In the genomic region with DNA sequence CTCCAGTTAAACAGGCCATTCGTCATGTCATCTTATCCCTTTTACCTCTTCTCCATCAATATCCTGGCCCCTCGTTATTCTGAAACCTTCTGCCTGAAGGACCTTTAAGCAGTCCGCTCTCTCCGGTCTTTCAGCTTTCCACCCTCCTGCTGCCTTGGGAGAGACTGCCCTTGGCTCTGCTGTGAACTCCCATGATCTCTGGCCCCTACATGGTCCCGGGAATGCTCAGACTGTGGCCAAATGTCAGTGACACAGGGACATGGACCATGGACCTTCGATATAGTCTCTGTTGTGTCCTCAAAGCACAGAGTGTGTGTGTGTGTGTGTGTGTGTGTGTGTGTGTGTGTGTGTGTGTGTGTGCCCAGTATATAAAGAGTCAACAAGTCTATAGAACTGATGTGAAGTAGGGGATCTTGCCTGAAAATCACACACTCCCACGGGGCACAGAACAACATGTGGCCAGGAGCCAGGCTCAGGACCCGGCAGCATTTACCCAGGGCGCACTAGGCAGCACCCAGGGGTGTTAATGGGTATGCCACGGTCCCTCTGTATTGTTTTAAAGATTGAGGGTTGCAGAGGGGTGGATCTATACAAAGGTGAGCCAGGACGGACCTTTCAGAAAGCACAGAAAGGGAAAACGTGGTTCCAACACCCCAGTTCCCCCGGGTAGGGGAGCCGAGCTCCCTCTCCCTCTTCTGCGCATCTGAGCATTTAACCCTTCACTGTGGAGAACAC, we compare ENCODE assay signal across 9 mouse cellular contexts. TPM values are rescaled to one million over a fixed set of nuclear protein-coding genes. Genes with fewer than 3 reads are reported as not detected.
DNase-seq lines count a peak whose midpoint lies in the region; ATAC-seq and TF ChIP-seq lines count a peak whose summit lies in the region.
"Had no signal": no experiment of that assay in that cellular context is flagged by ENCODE, and none has a peak within 500 bp of the region (broad histone marks: within the 10 kb centered on the region; RNA-seq: fewer than 3 reads in every experiment).

No protein-coding gene starts in this region.

- DNase-seq in adrenal gland, adult 2 months = peak; percentile 38
- no peak for DNase-seq in adrenal gland, postnatal 25 days
- no peak for DNase-seq in left cerebral cortex, adult 2 months (ENCODE audit: extremely low spot score in 1 of 2, low spot score in 2 of 2)
- DNase-seq in left cerebral cortex, postnatal 4 days = no peak
- no peak for DNase-seq in limb, embryonic 11.5 days (ENCODE audit: low spot score)
- no peak for DNase-seq in lung, postnatal 10 days
- DNase-seq: spleen, adult 18-20 months had no signal

- no peak for TF ChIP-seq POLR2A in olfactory bulb, adult 2 months (IDR thresholded peaks at IDR 0.05; ENCODE audit: insufficient read depth, low read depth, low read length)

- peak overlapping the region; percentile 61 for H3K27ac ChIP-seq in left cerebral cortex, adult 2 months
- peak overlapping the region; percentile 22; the same call in 1 of the 2 replicates for H3K27ac ChIP-seq in limb, embryonic 11.5 days (replicated peaks; ENCODE audit: low read depth, low read length)
- peak overlapping the region; percentile 27 for H3K27ac ChIP-seq in olfactory bulb, adult 2 months (ENCODE audit: insufficient read depth, low read depth, low read length)

- no peak for TF ChIP-seq CTCF in left cerebral cortex, adult 2 months (IDR thresholded peaks at IDR 0.05)
- TF ChIP-seq CTCF in olfactory bulb, adult 2 months (IDR thresholded peaks at IDR 0.05; ENCODE audit: insufficient read depth, low read depth, low read length) = no peak

- H3K9me3 ChIP-seq in limb, embryonic 11.5 days (ENCODE audit: control insufficient read depth, low read length) = no peaks in the 10 kb centered on the region

- no peak overlapping the region for H3K4me2 ChIP-seq in limb, embryonic 11.5 days (ENCODE audit: low read depth, severe bottlenecking)

- no peak for ATAC-seq in limb, embryonic 11.5 days (ENCODE audit: insufficient number of reproducible peaks, low FRiP score, low TSS enrichment, low read depth)
- ATAC-seq in megakaryocyte progenitor cell, adult 5-6 weeks (replicated peaks; ENCODE audit: poor library complexity) = no peak

- no peak overlapping the region; the same call in 1 of the 2 replicates for H3K9ac ChIP-seq in limb, embryonic 11.5 days (ENCODE audit: low read length)

- no peak overlapping the region for H3K4me3 ChIP-seq in left cerebral cortex, adult 2 months
- no peak overlapping the region for H3K4me3 ChIP-seq in limb, embryonic 11.5 days (ENCODE audit: low read depth, low read length)
- no peak overlapping the region for H3K4me3 ChIP-seq in olfactory bulb, adult 2 months (ENCODE audit: insufficient read depth, low read depth, low read length)

- 40% methylated on average over 15 of the region's 15 CpGs for whole genome bisulfite sequencing in limb, embryonic 11.5 days
- WGBS in olfactory bulb, adult 2 months = 60% methylated on average over 15 of the region's 15 CpGs

- no peaks in the 10 kb centered on the region for H3K27me3 ChIP-seq in limb, embryonic 11.5 days (ENCODE audit: control insufficient read depth, insufficient read depth, low read length)

- no peaks in the 10 kb centered on the region for H3K36me3 ChIP-seq in limb, embryonic 11.5 days (ENCODE audit: control insufficient read depth, insufficient read depth, low read length)

- peaks cover 66% of the 10 kb centered on the region for H3K4me1 ChIP-seq in limb, embryonic 11.5 days (ENCODE audit: control insufficient read depth, insufficient read depth, low read length)
- H3K4me1 ChIP-seq in olfactory bulb, adult 2 months (ENCODE audit: control insufficient read depth, insufficient read depth, low read length) = peaks cover 68% of the 10 kb centered on the region

- intact Hi-C loops in left cerebral cortex, adult 2 months (cut with DNase I) = no loop called here
- intact Hi-C loops in left cerebral cortex, postnatal 4 days (cut with DNase I) = no loop called here

RNA-seq across cellular contexts. Expression of a gene that starts 23.1 kb away (rescaled TPM):
- 10 to 100 TPM; 38.1 to 51.3 TPM for total RNA-seq in adrenal gland, adult 2 months (2021)
- polyA plus RNA-seq in adrenal gland, adult 2 months (2012; rRNA removed) = 48.9 and 59.8 TPM in 2 replicates
- 40.2 and 42.4 TPM in 2 replicates for total RNA-seq in adrenal gland, postnatal 25 days (2021)
- 10 to 100 TPM; 36.8 to 42.1 TPM for total RNA-seq in left cerebral cortex, adult 2 months (2021)
- 10 to 100 TPM; 42.0 to 44.1 TPM for total RNA-seq in left cerebral cortex, postnatal 4 days (2021)
- 13.9 and 15.2 TPM in 2 replicates for polyA plus RNA-seq in limb, embryonic 11.5 days (2014; fragmentation: Nextera tagmentation; extraction: Ambion mirVana)
- not detected in 2 replicates for polyA plus RNA-seq in olfactory bulb, adult 2 months (2012; ENCODE audit: insufficient read depth, insufficient read length, low replicate concordance, missing spikeins)
- total RNA-seq in megakaryocyte progenitor cell, adult 5-6 weeks (2015) = 37.0 and 38.8 TPM in 2 replicates
- total RNA-seq in megakaryocyte progenitor cell, adult 5-6 weeks (2017) = 15.7 and 17.7 TPM in 2 replicates

RNA-seq across cellular contexts. Expression of a gene that starts 23.5 kb away (rescaled TPM):
- under 1 TPM; 0.29 to 0.55 TPM for total RNA-seq in adrenal gland, adult 2 months (2021)
- polyA plus RNA-seq in adrenal gland, adult 2 months (2012; rRNA removed) = 0.29 and 0.49 TPM in 2 replicates
- total RNA-seq in adrenal gland, postnatal 25 days (2021) = 0.57 and 0.67 TPM in 2 replicates
- total RNA-seq in left cerebral cortex, adult 2 months (2021) = under 1 TPM; 0.47 to 0.75 TPM
- under 1 TPM; 0.58 to 0.64 TPM for total RNA-seq in left cerebral cortex, postnatal 4 days (2021)
- polyA plus RNA-seq in limb, embryonic 11.5 days (2014; fragmentation: Nextera tagmentation; extraction: Ambion mirVana) = 0.27 and 0.40 TPM in 2 replicates
- polyA plus RNA-seq in olfactory bulb, adult 2 months (2012; ENCODE audit: insufficient read depth, insufficient read length, low replicate concordance, missing spikeins) = not detected in 2 replicates
- total RNA-seq in megakaryocyte progenitor cell, adult 5-6 weeks (2015) = not detected in 2 replicates
- total RNA-seq in megakaryocyte progenitor cell, adult 5-6 weeks (2017) = 0.81 and 1.1 TPM in 2 replicates

RNA-seq across cellular contexts. Expression of a gene that starts 47.1 kb away (rescaled TPM):
- 10 to 100 TPM; 11.6 to 22.7 TPM for total RNA-seq in adrenal gland, adult 2 months (2021)
- polyA plus RNA-seq in adrenal gland, adult 2 months (2012; rRNA removed) = 32.5 and 33.5 TPM in 2 replicates
- total RNA-seq in adrenal gland, postnatal 25 days (2021) = 15.9 and 17.5 TPM in 2 replicates
- total RNA-seq in left cerebral cortex, adult 2 months (2021) = 10 to 100 TPM; 29.5 to 29.9 TPM
- 10 to 100 TPM; 22.7 to 26.0 TPM for total RNA-seq in left cerebral cortex, postnatal 4 days (2021)
- polyA plus RNA-seq in limb, embryonic 11.5 days (2014; fragmentation: Nextera tagmentation; extraction: Ambion mirVana) = 11.6 and 13.5 TPM in 2 replicates
- polyA plus RNA-seq in olfactory bulb, adult 2 months (2012; ENCODE audit: insufficient read depth, insufficient read length, low replicate concordance, missing spikeins) = not detected in 2 replicates
- total RNA-seq in megakaryocyte progenitor cell, adult 5-6 weeks (2015) = 2.0 and 2.3 TPM in 2 replicates
- total RNA-seq in megakaryocyte progenitor cell, adult 5-6 weeks (2017) = 4.7 and 5.8 TPM in 2 replicates

RNA-seq across cellular contexts. Expression of a gene that starts 47.2 kb away (rescaled TPM):
- total RNA-seq in adrenal gland, adult 2 months (2021) = 10 to 100 TPM; 46.8 to 49.5 TPM
- 42.7 and 49.6 TPM in 2 replicates for polyA plus RNA-seq in adrenal gland, adult 2 months (2012; rRNA removed)
- 50.5 and 54.7 TPM in 2 replicates for total RNA-seq in adrenal gland, postnatal 25 days (2021)
- 10 to 100 TPM; 38.6 to 41.0 TPM for total RNA-seq in left cerebral cortex, adult 2 months (2021)
- total RNA-seq in left cerebral cortex, postnatal 4 days (2021) = 10 to 100 TPM; 52.0 to 55.4 TPM
- 33.1 and 33.5 TPM in 2 replicates for polyA plus RNA-seq in limb, embryonic 11.5 days (2014; fragmentation: Nextera tagmentation; extraction: Ambion mirVana)
- polyA plus RNA-seq in olfactory bulb, adult 2 months (2012; ENCODE audit: insufficient read depth, insufficient read length, low replicate concordance, missing spikeins) = not detected in 2 replicates
- 11.8 and 13.3 TPM in 2 replicates for total RNA-seq in megakaryocyte progenitor cell, adult 5-6 weeks (2015)
- total RNA-seq in megakaryocyte progenitor cell, adult 5-6 weeks (2017) = 34.9 and 35.8 TPM in 2 replicates

RNA-seq across cellular contexts. Expression of a gene that starts 54.4 kb away (rescaled TPM):
- 10 to 100 TPM; 25.5 to 46.3 TPM for total RNA-seq in adrenal gland, adult 2 months (2021)
- polyA plus RNA-seq in adrenal gland, adult 2 months (2012; rRNA removed) = 40.1 and 49.3 TPM in 2 replicates
- 34.5 and 55.3 TPM in 2 replicates for total RNA-seq in adrenal gland, postnatal 25 days (2021)
- 1 to 10 TPM; 4.5 to 7.5 TPM for total RNA-seq in left cerebral cortex, adult 2 months (2021)
- 1 to 10 TPM; 3.3 to 4.6 TPM for total RNA-seq in left cerebral cortex, postnatal 4 days (2021)
- 1.6 and 2.7 TPM in 2 replicates for polyA plus RNA-seq in limb, embryonic 11.5 days (2014; fragmentation: Nextera tagmentation; extraction: Ambion mirVana)
- not detected in 2 replicates for polyA plus RNA-seq in olfactory bulb, adult 2 months (2012; ENCODE audit: insufficient read depth, insufficient read length, low replicate concordance, missing spikeins)
- 21.1 and 23.5 TPM in 2 replicates for total RNA-seq in megakaryocyte progenitor cell, adult 5-6 weeks (2015)
- 31.8 and 32.5 TPM in 2 replicates for total RNA-seq in megakaryocyte progenitor cell, adult 5-6 weeks (2017)
